Mouse (Mus musculus) E14TG2a.4 (cell line): ENCODE data around the gene Irx3.

Source experiments
- CTCF ChIP-seq: conservative IDR thresholded peaks from 2 replicates; pipeline ENCODE4 v1.5.1; 2014; ENCODE audit warnings: low read length
- POU5F1 ChIP-seq: IDR thresholded peaks from 2 replicates; pipeline ENCODE4 v1.6.1; 2014; ENCODE audit warnings: low read length, borderline replicate concordance

DNA sequence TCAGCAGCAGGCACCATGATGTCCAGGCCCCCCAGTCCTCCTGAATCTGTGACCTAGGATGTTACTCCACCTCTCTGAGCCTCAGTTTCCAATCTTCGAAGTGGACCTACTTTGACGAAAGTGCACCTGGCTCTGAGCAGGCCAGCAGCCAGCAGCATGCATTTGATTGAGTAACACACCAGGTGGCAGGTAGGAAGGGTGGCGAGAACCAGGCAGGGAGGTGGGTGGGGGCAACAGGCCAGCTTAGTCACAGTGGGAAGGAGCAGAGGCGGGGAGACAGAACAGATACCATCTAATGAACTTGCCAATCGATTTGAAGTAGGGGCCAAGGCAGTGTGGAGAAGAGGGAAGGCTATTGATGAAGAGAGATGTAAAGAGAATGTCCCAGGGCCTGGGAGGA is 18.9 kb downstream of the Irx3 start:
- no peak for TF ChIP-seq CTCF
- TF ChIP-seq POU5F1, result no peak
